Mouse (Mus musculus): ENCODE results near the gene Plgrkt. TPM values are rescaled to one million over a fixed set of nuclear protein-coding genes. Genes with fewer than 3 reads are reported as not detected.

Plgrkt gene
- total RNA-seq, 4 experiments from 2014 or later, result 47.6 to 88.0 (median 75.4) TPM

- DNase-seq, result peak; percentile 66
Measured at GRCm38 (mm10) chr19:29354895-29355877, 12.0 kb downstream of the Plgrkt start.

GRCm38 (mm10) chr19:29350991-29351390 is 16.2 kb downstream of the Plgrkt start:
- DNase-seq, result no peak

- DNase-seq, result no peak
Measured at GRCm38 (mm10) chr19:29345636-29346035, 21.6 kb downstream of the Plgrkt start.

- no peak for DNase-seq
Measured at GRCm38 (mm10) chr19:29344868-29345267, 22.3 kb downstream of the Plgrkt start.

GRCm38 (mm10) chr19:29342281-29342680 is 24.9 kb downstream of the Plgrkt start:
- DNase-seq, result no peak

GRCm38 (mm10) chr19:29341029-29341428 is 26.2 kb downstream of the Plgrkt start:
- DNase-seq, result no peak

- no peak for DNase-seq
Measured at GRCm38 (mm10) chr19:29336624-29337023, 30.6 kb downstream of the Plgrkt start.

GRCm38 (mm10) chr19:29334068-29334745 is 33.0 kb downstream of the Plgrkt start, which contains the start of gene Rln1:
Rln1 (minus strand) TSS chr19:29334670.
- DNase-seq, result no peak

- DNase-seq, result no peak
Measured at GRCm38 (mm10) chr19:29326822-29327552, 40.2 kb downstream of the Plgrkt start.

- no peak for DNase-seq
Measured at GRCm38 (mm10) chr19:29326396-29326795, 40.8 kb downstream of the Plgrkt start.

- DNase-seq, result no peak
Measured at GRCm38 (mm10) chr19:29325852-29326180, 41.4 kb downstream of the Plgrkt start.

- peak; percentile 30 for DNase-seq
Measured at GRCm38 (mm10) chr19:29325053-29325851, 41.9 kb downstream of the Plgrkt start, which contains the start of gene Insl6. Insl6 (minus strand) TSS chr19:29325356.

GRCm38 (mm10) chr19:29323416-29324049 is 43.7 kb downstream of the Plgrkt start:
- DNase-seq, result no peak

- no peak for DNase-seq
Measured at GRCm38 (mm10) chr19:29312661-29313060, 54.5 kb downstream of the Plgrkt start.

GRCm38 (mm10) chr19:29311791-29312190 is 55.4 kb downstream of the Plgrkt start:
- DNase-seq, result no peak

- no peak for DNase-seq
Measured at GRCm38 (mm10) chr19:29308832-29309231, 58.4 kb downstream of the Plgrkt start.

GRCm38 (mm10) chr19:29302119-29302518 is 65.1 kb downstream of the Plgrkt start:
- DNase-seq, result no peak

- DNase-seq, result no peak
Measured at GRCm38 (mm10) chr19:29300919-29301318, 66.3 kb downstream of the Plgrkt start.

Data from adrenal gland, adult 8-10 months (tissue).